Mouse (Mus musculus) embryonic stem cell, embryonic (primary cell): Measurements from ENCODE around the gene Pkp2.
"Not testable (repeated sequence)": the region's sequence is repeated elsewhere in the genome, so short reads cannot be mapped to it uniquely, and the experiment has no call there.

ENCODE experiments used
- CTCF ChIA-PET, 4 experiments: fragments of 300-600 bp in 2 of 4; fragments of 350-600 bp in 2 of 4; sonication (Branson Sonifier 250); formaldehyde crosslinking; loops; one replicate each; lab custom pipeline; 2022; ENCODE audit warnings: inconsistent platforms in 2 of 4; lab: Charles Lee
- POLR2A ChIA-PET, 4 experiments: fragments of 300-600 bp in 2 of 4; fragments of 350-600 bp in 2 of 4; sonication (Branson Sonifier 250); formaldehyde crosslinking; loops; one replicate each; lab custom pipeline; 2022; ENCODE audit warnings: antibody characterized with exemption in 4 of 4, inconsistent platforms in 1 of 4; lab: Charles Lee

Gene Pkp2

DNA sequence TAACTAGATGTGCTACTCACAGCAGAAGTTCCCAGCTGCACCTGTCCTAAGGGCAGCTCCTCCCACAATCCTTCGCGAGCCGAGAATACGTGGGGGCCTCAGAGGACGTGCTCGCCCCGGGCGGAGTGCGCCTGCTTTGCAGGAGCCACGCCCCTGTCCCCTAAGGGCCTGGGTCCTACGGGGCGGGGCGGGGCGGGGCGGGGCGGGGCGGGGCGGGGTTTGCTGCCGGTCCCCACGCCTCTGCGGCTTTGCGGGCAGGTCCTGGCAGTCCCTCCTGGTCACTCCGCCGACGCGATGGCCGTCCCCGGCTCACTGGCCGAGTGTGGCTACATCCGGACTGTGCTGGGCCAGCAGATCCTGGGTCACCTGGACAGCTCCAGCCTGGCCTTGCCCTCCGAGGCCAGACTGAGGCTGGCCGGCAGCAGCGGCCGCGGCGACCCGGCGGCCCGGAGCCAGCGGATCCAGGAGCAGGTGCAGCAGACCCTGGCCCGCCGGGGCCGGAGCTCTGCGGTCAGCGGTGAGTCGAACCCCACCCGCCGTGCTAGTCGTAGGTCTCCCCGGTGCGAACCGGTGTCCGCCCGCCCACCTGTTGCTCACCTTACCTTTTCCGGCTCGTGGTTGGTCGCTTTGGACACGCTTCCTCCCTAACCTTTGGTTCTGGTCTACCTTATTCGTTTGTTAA lies at the start of gene Pkp2:
Pkp2 (plus strand) TSS at position 240 of the 682 bp plus-strand sequence.
- POLR2A ChIA-PET, result interaction anchor here (0.5 to 3.5 kb wide), 41 partner anchors 9 to 1546 kb away, joined by 3 to 12 read pairs (median 4); partner anchors contain the start of genes Yars2 (in 2 of the 4), Dnm1l (in 1 of the 4), Klhl22 (in 1 of the 4) and Mzt2 (in 1 of the 4)
- CTCF ChIA-PET, result interaction anchor here in 2 of 4 experiments (0.7 to 1.7 kb wide), 2 partner anchors 10 to 12 kb away, joined by 6 read pairs; no protein-coding TSS in a partner anchor

DNA sequence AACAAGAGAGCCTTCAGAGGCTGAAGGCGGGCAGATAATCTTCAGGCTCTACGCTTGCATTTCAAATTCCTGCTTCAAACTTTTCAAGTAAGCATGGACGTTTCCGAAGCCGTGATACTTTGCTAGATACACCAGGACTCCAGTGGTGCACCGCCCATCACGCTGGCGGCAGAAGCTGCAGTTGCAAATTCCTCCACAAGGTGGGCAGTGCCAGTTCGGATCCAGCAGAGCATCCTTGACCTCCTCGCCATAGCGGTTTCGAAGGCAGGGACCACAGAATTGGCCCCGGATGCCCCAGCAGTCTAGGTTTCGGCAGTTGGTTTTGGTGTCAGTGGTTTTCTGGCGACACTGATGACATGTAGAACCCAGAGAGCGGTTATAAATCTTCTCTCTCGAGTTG lies 15.7 kb upstream of the Pkp2 start:
- ChIA-PET CTCF (interaction anchor here in 1 of 4 experiments (0.9 kb wide), 1 partner anchor 652 kb away, joined by 5 read pairs; no protein-coding TSS in a partner anchor), POLR2A (interaction anchor here in 1 of 4 experiments (1.1 to 1.4 kb wide), 2 partner anchors 11 to 161 kb away, joined by 3 read pairs; partner anchors contain the start of gene Dnm1l)

DNA sequence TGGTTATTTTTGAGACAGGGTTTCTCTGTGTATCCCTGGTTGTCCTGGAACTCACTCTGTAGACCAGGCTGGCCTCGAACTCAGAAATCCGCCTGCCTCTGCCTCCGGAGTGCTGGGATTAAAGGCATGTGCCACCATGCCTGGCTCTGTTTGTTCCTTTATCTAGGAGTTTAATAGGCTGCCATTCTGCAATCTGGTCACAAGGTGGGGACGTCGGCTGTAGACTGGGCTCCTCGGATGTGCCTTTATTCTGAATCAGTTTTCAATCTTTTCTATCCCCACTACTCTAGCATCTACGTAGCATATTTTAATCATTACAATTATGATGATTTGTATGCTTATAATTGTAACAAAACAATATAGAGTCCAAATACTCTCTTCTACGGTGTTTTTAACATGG lies 11.1 kb upstream of the Pkp2 start:
- POLR2A ChIA-PET, result interaction anchor here in 3 of 4 experiments (0.9 to 2.8 kb wide), 5 partner anchors 10 to 101 kb away, joined by 3 to 15 read pairs (median 8); partner anchors contain the start of genes Pkp2 (in 3 of the 3) and Yars2 (in 1 of the 3)
- CTCF ChIA-PET, result not testable (repeated sequence)

DNA sequence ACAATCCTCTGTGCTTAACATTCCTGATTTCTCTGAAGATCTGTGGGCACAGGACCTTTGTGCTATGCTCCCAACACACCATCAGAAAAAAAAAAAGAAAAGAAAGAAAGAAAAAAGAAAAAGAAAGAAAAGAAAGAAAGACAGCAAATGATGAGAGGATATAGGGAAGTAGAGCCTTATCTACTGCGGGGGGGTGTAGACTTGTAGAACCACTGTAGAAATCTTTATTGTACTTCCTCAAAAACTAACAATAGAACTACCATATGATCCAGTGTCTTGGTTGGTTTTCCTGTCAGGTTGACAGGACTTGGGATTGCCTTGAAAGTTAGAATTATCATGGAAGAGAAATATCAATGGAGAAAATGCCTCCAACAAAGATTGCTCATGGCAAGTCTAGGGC lies 8.5 kb upstream of the Pkp2 start:
- POLR2A ChIA-PET, result interaction anchor here in 1 of 4 experiments (2.8 kb wide), 1 partner anchor 98 kb away, joined by 15 read pairs; the partner anchor contains the start of gene Yars2
- CTCF ChIA-PET, result no interaction called here

DNA sequence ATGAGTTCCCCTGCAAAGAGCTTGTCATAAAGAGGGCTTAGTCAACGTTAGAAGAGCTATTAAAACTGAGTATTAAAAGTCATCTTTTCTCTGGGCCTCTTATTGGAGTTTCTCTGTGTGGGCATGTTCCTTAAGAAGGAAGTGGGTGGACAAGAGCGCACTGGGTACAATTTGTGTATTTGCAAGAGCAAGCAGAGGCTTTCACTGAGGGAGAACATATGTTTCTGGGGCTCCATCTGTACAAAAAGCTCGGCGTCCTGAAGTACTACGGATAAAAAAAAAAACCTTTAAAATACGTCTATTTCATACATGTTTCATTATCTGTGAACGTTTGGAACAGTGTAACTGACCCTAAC lies 417 bp upstream of the Pkp2 start:
- POLR2A ChIA-PET, result interaction anchor here (0.5 to 3.5 kb wide), 45 partner anchors 9 to 1547 kb away, joined by 3 to 12 read pairs (median 4); partner anchors contain the start of genes Yars2 (in 2 of the 4), Dnm1l (in 1 of the 4), Klhl22 (in 1 of the 4) and Mzt2 (in 1 of the 4)
- CTCF ChIA-PET, result interaction anchor here in 2 of 4 experiments (0.7 to 1.7 kb wide), 2 partner anchors 10 to 12 kb away, joined by 6 read pairs; no protein-coding TSS in a partner anchor

DNA sequence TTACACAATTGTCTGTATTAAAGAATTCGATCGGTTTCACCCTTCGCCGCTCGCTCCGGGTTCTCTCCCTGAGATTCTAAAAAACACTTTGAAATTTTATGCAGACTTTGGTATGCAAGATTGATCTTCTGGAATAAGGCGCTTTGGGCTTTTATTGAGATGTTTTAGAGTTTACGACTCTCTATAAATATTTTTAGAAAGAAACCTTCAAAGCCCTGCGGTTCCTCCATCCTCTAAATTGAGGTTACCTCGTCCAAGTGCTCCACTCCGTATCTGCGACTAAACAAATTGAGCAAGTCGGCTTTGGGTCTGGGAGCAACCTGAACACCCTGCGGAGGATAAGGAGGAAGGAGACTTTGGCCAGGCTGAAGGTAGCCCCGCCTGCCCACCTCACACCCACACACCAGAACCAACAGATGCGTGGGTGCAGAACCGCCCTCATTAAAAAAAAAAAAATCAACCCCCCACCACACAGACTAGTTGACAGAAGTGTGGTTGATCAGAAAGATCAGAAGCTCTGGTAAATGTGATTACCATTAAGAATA lies 715 bp downstream of the Pkp2 start:
- POLR2A ChIA-PET, result interaction anchor here in 3 of 4 experiments (0.6 to 3.5 kb wide), 12 partner anchors 9 to 380 kb away, joined by 3 to 12 read pairs (median 6); partner anchors contain the start of genes Yars2 (in 2 of the 3) and Mzt2 (in 1 of the 3)
- CTCF ChIA-PET, result interaction anchor here in 2 of 4 experiments (0.5 to 1.7 kb wide), 2 partner anchors 11 to 423 kb away, joined by 6 read pairs; no protein-coding TSS in a partner anchor

DNA sequence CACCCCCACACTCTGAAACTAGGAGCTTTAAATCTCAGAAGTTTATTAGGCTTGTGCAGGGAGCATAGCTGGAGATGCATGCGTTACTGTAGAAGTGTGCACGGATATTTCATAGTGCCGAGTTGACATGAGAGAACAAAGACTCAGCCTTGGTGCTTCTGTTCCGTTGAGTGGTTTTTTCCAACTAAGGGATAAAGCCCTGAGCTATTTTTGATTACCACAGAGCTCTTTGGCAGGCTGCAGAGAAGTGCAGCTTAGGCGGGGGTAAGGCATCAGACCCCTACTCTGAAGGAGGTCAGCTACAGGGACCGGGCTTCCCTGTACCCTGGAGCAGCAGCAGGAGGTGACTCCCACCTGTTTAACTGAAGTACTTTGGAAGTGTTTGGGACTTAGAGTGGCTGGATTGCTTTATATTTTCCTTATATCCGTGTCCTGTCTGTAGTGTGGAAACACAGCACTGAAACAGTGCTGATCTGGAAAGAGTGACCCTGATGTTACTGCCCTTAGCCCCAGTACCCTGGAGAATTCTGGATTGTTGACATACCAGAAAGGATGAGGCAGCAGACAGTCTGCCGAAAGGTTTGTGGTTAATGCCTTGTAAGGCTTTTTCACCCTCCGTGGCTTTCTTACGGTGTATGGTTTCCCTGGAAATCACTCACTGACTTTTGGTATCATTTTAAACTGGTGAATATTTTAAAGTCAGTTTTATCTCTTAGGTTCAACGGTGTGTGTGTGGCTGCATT lies 2.7 kb downstream of the Pkp2 start:
- ChIA-PET CTCF (interaction anchor here in 2 of 4 experiments (0.6 to 0.8 kb wide), 2 partner anchors 88 to 1589 kb away, joined by 3 read pairs; no protein-coding TSS in a partner anchor), POLR2A (interaction anchor here in 3 of 4 experiments (0.6 to 2.4 kb wide), 9 partner anchors 9 to 1658 kb away, joined by 3 to 9 read pairs (median 3); no protein-coding TSS in a partner anchor)

DNA sequence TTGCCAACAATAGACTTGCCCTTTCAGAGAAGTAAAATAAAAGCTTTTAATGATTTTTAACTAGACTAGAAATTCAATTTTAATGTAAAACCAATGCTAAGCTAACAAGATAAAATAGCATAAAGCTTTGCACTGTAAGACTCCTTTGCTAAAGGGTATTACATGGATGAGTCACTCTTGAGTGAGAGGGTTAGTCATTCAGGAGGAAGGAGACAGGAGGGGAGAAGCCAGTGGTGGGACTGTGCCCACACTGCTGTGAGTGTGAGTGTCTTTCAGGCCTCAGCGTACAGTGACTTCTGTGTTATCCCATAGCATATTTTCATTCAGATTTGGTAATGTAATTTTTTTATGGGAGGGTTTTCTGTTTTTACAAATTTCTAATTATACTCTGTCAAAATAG lies 3.8 kb downstream of the Pkp2 start:
- POLR2A ChIA-PET, result interaction anchor here in 1 of 4 experiments (0.7 kb wide), 1 partner anchor 239 kb away, joined by 3 read pairs; no protein-coding TSS in a partner anchor
- CTCF ChIA-PET, result no interaction called here

DNA sequence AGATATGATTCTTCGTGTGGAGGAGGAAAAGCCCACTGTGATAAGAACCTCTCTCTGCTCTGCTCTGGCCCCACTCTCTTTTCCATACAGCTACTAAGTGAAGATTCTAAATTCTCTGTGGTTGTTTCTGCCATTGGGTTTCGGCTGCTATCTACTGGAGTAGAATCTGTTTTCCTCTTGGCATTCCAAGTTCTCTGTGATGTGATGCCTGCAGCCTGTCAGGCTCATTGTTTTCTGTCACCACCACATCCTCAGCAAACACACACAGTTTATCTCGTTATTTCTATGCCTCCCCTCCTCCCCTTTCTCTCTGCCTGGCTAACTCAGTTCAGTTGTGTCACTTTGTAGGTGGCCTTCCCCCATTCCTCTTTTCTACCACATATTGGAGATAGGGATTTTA lies 6.7 kb downstream of the Pkp2 start:
- ChIA-PET CTCF (no interaction called here), POLR2A (no interaction called here)

DNA sequence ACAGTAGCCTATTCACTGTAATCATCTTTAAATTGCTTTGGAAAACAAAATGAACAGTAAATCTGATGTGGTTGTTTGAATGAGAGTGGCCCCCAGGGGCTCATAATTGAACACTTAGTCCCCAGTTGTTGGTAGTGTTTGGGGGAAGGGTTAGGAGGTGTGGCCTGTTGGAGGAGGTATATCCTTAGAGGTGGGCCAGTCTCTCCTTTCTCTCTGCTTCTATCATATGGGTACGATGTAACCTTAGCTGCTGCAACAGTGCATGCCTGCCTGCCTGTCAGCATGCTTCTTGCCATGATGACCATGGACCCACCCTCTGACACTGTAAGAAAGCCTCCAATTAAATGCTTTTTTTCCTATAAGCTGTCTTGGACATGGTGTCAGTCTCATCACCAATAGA lies 9.5 kb downstream of the Pkp2 start:
- POLR2A ChIA-PET, result interaction anchor here in 1 of 4 experiments (0.5 to 1.4 kb wide), 5 partner anchors 9 to 1436 kb away, joined by 3 to 5 read pairs (median 4); partner anchors contain the start of gene Yars2
- CTCF ChIA-PET, result no interaction called here

DNA sequence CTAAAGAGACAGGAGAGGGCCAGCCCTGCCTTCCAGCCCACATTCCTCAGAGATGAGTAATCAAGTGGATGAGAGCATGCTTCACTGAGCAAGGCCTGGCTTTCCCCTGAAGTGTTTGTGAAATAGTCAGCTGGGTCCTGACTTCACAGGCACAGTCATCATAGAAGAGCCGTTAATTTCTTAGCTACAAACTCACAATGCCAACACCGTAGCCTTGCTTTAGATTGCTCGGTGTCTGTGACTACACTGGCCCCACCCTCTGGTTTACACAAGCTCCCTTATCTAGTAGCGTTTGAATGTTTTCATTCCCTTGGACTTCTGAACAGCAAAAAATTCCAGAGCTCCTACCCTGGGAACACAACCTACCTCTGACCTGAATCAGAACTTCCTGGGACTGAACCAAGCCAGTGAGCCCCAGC lies 11.4 kb downstream of the Pkp2 start:
- CTCF ChIA-PET, result interaction anchor here in 1 of 4 experiments (0.6 kb wide), 1 partner anchor 12 kb away, joined by 6 read pairs; no protein-coding TSS in a partner anchor
- POLR2A ChIA-PET, result interaction anchor here in 3 of 4 experiments (0.5 to 1.9 kb wide), 13 partner anchors 9 to 647 kb away, joined by 3 to 12 read pairs (median 5); partner anchors contain the start of genes Pkp2 (in 2 of the 3), Mzt2 (in 1 of the 3) and Yars2 (in 1 of the 3)

DNA sequence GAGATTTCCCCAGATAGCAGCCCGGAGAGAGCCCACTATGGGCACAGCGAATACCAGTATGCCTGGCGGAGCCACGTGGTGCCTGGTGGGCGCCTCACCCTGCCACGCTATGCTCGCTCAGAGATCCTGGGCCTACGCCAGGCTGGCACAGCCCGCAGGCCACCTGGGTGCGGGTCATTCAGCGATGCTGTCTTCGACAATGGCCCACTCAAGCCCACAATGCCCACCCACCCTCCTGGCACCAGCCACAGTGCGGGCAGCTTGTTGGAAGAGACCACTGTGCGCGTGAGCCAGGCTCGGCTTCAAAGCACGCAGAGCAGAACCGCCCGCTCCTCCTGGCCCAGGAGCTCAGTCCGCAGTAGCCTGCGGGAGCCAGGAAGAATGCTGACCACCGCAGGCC lies 12.7 kb downstream of the Pkp2 start:
- ChIA-PET CTCF (no interaction called here), POLR2A (interaction anchor here in 2 of 4 experiments (0.6 to 1.2 kb wide), 4 partner anchors 9 to 77 kb away, joined by 3 to 5 read pairs (median 3); partner anchors contain the start of genes Pkp2 (in 1 of the 2) and Yars2 (in 1 of the 2))

DNA sequence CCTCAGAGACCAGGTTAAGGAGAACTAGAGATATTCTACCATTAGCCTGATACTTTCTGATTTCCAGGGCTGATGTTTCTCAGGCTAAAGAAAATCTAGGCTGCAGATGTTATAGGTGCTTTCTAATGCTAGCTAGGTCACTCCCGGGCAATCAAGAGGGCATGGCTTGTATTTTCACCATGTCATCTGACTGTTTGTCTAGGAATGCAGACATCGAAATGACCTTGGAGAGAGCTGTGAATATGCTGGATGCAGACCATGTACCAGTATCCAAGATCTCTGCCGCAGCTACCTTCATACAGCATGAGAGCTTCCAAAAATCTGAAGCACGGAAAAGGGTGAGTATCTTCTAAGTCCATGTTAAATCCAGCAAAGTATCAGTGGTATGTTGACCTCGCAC lies 17.3 kb downstream of the Pkp2 start:
- ChIA-PET CTCF (no interaction called here), POLR2A (interaction anchor here in 2 of 4 experiments (0.6 to 1.5 kb wide), 3 partner anchors 15 to 71 kb away, joined by 3 to 5 read pairs (median 3); partner anchors contain the start of gene Pkp2 (in 1 of the 2))

DNA sequence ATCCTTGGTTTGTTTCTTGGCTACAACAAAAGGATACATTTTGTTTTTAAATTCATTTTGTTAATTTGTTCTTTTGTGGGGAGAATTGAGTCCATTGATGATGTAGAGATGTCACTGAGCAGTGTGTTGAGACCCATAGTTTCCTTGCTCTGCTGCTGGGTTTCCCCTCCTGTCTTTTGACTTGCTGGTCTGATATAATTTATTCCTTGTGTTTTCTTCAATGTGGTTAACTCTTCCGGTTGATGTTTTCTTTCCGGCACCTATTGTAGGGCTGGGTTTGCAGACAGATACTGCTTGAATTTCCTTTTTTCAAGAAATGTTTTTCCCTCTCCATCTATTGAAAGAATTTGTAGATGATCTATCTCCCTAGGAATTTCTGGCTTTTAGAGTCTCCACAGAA lies 20.8 kb downstream of the Pkp2 start:
- ChIA-PET POLR2A (no interaction called here), CTCF (no interaction called here)

DNA sequence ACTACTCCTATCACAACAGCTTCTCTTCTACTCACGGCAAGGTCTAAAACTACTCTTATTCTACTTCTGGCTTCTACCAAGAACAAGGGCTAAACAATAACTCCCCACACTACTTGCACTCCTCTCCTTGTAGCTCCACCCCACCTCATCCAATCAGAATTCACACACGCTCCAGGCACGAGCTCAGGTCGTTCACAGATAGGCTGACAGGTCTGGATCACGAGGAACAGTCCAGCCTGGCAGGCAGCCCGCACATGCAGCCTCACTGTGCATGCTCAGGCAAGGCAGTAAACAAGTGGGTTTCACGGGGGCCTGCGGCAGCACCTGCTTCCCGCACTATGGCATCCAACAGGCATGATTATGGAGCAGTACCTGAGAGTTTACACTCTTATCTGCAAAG lies 23.6 kb downstream of the Pkp2 start:
- CTCF ChIA-PET, result not testable (repeated sequence)
- POLR2A ChIA-PET, result interaction anchor here in 3 of 4 experiments (0.6 to 2.1 kb wide), 9 partner anchors 11 to 599 kb away, joined by 3 to 8 read pairs (median 3); partner anchors contain the start of genes Pkp2 (in 2 of the 3) and Mzt2 (in 1 of the 3)

DNA sequence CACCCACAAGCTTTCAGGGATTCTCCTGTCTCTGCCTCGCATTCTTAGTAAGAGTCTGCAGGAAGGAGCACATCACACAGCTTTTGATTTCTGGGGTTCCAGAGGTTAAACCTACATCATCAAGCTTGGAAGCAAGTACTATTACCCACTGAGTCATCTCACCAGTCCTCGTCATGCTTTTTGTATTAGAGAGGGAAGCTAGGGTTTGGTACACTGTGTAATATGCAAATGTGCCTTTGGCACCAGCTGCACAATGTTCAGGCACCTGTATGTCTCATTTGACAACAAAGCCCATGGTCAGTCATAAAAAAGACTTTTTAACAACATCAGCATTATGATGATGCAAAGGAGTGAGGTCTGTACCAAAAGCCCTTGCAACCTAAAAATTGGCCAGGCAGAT lies 25.2 kb downstream of the Pkp2 start:
- CTCF ChIA-PET, result interaction anchor here in 1 of 4 experiments (0.6 kb wide), 1 partner anchor 102 kb away, joined by 3 read pairs; no protein-coding TSS in a partner anchor
- POLR2A ChIA-PET, result no interaction called here

DNA sequence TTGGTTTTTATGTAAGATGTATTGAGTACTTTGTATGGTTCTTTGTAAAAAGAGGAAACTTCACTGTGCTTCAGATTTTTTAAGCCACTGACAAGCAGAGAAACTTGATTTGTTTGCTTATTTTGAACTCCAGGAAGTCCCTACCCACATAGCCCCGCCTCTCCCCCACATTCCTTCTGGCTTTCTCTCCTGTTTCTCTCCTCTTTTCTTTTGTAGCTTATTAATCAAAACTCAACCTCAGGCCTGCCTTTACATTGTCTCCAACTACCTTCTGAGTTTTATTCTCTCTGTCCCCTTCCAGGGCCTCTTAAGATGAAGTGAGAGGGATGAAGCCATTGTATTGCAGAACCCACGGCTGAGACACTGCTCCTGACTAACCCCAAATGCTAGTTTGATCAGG lies 31.6 kb downstream of the Pkp2 start:
- ChIA-PET CTCF (no interaction called here), POLR2A (interaction anchor here in 2 of 4 experiments (0.6 to 1.2 kb wide), 3 partner anchors 10 to 14 kb away, joined by 3 to 4 read pairs (median 4); no protein-coding TSS in a partner anchor)

DNA sequence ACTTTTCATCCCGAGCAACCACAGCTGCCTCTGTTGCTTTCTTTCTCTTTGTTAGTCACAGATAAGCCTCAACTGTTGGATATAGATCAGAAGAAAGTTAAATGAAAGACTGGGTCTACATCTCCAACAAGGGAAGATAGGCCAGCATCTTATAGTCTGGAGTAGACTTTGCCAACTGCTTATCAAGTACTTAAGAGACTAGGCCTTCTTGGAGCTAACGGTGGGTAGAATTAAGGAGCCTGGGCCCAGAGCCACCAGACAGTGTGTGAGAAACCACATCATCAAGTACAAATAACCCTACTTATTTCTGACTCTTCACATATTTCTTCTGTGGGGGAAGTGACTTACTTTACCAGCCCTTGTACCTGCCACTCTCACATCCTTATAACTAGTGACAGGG lies 37.4 kb downstream of the Pkp2 start:
- ChIA-PET CTCF (no interaction called here), POLR2A (interaction anchor here in 1 of 4 experiments (0.8 kb wide), 1 partner anchor 53 kb away, joined by 3 read pairs; the partner anchor contains the start of gene Yars2)
